Mouse (Mus musculus): ENCODE results near the gene Fras1.

- TF ChIP-seq CTCF (IDR thresholded peaks at IDR 0.05; ENCODE audit: extremely low read depth, insufficient read length, insufficient replicate concordance, low read depth, low read length) (no peak), POLR2A (IDR thresholded peaks at IDR 0.05; ENCODE audit: low read depth, low read length) (no peak)
Observed at GRCm38 (mm10) chr5:96388306-96388705, 14.6 kb downstream of the Fras1 start.
